Mouse (Mus musculus): ENCODE measurements around the gene Ccdc88c.

Ccdc88c gene

DNA sequence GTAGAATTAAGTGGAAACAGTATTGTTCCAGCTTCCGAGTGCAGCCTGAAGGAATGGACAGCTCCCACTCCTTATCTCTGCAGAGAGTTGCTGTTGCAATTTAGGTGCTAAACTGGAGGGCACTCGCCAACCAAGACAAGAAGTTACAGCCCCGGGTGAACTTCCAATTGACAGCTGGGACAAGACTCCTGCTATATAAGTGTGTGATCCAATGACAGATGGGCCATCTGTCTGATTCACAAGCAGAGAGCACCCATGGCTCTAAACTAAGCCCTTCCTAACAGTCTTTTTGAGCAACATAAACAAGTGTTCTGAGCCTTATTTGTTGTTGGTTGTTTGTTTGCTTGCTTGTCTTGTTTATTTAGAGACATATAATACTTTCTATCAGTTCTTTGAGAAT lies 132.2 kb downstream of the Ccdc88c start:
- intact Hi-C loops (cut with DNase I), result no loop called here

DNA sequence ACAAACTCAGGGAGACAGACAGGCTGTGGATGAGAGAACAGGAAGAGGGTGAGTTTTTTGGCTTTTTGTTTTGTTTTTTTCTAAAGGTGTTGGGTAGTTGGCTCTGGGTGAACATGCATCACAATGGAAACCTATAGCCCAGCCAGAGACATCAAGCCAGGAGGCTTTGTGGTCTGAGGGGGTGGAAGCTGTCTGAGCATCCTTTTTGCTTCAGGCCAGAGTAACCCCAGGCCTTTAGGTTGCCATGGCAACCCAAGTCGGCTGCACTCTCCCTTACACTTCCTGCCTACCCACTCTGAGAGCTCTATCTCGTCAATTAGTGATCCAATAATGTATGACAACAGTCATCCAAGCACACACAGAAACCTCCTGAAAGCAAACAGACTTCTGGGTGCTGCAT lies 133.4 kb downstream of the Ccdc88c start:
- intact Hi-C loops (cut with DNase I), result no loop called here

DNA sequence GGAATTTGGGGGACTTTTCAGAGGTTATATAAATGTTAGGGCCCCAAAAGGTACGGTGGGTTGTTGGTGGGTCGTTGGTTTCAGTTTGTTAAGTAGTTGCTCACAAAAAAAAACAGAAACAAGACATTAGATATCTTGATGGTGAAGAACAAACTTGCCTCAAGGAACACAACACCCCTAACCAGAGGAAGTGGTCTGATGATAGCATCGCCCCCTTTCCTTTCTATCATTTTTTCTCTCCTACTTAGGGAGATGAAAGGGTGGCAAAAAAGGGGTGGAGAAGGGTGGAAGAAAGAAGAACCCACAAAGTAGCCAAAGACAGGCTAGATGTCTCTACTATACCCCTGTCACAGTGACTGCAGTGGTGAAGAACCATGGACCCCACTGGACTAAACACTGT lies 138.3 kb downstream of the Ccdc88c start:
- intact Hi-C loops (cut with DNase I), result no loop called here

DNA sequence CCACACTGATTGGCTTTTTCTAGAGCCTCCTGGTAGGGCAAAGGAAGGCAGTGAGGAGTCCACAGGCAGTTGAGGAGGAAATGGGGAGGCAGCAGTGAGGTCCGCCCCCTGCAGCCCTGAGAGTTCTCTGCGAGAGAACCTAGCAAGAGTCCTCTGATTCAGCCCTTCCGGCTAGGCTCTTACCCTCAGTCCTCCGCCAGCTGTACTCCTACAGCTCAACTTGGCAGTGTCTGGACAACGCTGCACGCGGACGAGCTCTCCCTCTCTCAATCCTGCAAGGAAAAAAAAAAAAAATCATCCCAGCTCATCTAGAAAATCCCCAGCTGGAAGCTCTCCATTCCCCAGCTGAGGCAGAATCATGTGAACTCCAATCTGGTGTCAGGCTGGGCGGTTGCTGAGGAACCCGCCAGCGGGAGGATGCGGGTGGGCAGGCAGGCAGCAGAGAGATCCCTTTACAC lies 141.0 kb downstream of the Ccdc88c start:
- intact Hi-C loops (cut with DNase I), result no loop called here

DNA sequence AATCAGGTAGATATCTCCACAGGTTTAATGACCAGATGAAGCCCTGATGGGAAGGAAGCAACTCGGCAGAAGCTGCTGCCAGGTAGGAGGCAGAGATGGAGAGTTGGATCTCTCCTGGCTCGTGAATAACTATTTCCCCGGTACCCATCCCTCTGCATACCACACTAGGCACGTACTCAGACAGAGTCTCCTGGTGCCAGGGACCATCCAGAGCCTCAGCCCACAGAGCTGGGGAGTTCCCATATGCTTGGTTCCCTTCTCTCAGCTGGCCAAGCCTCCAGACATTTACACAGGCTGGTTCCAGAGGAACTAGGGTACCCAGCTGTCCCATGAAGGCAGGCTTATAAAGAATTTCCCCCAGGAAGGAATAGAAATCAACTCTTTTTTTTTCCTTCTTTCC lies 142.0 kb downstream of the Ccdc88c start:
- intact Hi-C loops (cut with DNase I), result no loop called here

DNA sequence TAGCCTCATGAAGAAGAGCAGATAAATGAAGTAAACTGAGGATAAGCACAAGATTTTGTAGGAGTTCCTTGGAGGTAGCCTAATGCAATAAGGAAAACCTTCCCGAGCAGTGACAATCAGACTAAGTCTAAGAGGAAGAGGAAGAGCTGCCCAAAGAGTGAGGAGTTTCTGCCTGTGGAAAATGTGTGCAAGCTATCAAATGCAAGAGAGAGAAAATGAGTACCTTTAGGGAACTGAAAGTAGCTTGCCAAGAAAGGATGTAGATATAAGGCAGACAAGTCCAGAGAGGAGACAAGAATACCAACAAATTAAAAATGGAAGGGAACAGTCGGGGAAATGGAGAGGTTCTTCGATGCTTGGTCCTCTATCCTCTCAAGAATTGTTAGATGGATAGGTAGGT lies 143.3 kb downstream of the Ccdc88c start:
- intact Hi-C loops (cut with DNase I), result no loop called here

DNA sequence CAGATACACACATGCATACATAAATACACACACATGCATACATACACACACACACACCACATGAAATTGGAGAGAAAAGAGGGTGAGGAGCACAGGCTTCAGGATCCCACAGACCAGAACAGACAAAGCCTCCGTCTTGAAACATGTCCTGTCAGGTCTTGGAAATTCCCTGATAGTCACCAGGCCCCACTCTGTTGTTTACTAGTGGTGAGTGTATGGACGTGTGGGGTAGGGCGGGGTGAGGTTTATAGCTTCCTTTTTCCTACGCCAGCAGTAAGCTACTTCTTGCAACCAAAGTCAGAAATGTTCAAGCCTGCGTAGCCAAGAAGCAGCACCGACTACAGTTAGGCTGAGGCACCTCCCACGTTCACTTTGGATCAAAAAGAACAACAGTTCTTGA lies 145.7 kb downstream of the Ccdc88c start:
- intact Hi-C loops (cut with DNase I), result no loop called here

DNA sequence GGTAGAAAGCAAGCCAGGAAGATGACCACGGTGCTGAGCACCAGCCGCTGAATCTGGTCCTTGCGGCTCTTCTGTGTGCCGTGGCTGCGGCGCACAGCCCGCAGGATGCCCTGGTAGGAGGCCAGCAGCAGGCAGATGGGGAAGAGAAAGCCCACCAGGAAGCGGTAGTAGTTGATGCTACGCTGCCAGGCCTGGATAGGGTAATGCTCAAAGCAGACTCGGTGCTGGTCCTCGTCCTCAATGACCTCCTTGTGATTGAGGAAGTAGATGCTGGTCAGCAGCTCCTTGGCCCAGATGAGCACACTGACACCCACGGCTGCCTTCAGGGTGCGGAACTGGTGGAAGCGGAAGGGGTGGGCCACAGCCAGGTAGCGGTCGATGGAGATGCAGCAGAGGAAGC lies 150.3 kb downstream of the Ccdc88c start:
- intact Hi-C loops (cut with DNase I), result no loop called here

DNA sequence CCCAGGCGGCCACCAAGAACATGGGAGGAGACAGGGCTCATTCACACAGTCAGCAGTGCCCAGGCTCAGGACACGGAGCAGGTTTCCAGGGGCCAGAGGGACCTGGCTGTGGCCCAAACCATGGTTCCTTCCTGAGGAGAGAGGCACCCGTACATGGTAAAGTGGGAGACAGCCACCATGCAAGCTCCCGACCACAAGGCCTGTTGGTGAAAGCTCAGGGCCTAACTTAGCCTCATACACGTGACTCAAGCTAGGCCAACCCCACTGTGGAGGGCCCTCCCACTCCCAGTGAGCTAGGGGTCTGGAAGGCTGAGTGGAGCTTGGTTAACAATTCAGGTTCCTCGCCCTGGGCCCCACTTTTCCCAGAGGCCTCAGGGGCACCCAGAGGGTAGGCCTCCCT lies 150.9 kb downstream of the Ccdc88c start:
- intact Hi-C loops (cut with DNase I), result no loop called here

DNA sequence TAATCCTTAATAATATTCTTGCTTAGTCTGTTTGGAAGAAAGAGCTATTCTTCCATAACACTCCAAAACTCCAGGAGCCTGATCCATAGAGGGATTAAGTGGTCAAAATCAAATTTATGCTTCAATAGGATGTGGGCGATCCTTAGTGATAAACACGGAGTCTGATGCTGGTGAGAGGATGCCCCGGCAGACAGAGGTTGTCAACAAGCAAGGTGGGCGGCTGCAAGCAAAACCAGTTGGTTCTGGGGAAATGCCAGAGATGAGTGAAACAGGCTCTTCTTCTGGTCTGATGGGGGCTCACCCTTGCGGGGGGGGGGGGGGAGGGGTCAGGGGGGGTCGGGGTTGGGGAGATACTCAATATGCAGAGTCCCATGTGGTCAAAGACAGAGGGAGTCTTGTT lies 152.9 kb downstream of the Ccdc88c start:
- intact Hi-C loops (cut with DNase I), result no loop called here

DNA sequence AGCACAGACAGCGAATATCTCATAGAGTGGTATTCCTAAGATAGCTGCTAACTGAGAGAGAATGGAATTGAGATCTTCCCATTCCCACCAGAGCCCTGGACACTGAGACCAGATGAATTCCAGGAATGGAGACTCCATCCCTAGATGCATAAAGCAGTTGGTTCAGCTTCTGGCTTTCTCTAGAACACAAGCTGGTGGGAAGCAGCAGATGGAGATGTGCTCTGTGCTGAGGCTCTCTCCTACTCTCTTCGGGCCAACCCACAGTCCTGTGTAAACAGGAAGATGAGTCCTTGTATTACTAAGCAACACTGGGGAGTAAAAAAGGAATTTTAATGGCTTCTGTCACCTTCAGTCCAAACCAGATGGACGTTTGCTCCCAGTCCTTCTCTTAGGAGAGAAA lies 153.3 kb downstream of the Ccdc88c start:
- intact Hi-C loops (cut with DNase I), result no loop called here

DNA sequence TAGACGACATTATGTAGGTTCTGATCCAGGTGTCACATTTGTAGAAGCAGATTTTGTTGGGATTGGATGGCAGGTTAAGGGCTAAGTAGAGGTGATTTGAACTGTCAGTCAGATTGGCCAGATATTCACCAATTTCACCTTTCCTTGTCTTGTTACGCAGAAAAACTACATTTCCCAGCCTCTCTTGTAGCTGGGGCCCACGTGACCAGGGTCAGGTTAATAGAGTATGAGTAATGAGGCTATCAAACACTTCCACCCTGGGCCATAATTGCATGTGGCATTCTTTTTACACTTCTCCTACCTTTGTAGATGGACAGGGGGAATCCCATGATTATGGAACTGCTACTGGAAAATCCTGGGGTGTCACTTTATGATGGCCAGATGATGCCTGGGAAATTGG lies 155.2 kb downstream of the Ccdc88c start:
- intact Hi-C loops (cut with DNase I), result no loop called here

DNA sequence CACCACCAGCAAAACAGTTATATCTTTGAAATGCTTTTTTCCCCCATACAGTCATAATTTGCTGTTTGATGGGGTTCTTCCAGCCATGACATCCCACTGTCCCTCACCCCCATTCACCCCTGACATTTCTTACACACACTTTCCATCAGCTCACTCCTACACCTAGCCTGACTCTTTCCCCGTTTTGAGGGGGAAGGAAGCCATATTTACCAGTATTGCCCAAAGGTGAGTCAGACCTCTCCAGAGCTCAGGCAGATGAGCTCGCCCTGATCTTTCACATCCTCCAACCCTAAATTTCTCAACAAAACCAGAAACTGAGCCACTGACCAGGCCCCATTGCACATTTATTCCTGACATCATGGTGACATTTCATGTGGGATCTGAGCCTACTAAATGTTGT lies 157.0 kb downstream of the Ccdc88c start:
- intact Hi-C loops (cut with DNase I), result no loop called here

DNA sequence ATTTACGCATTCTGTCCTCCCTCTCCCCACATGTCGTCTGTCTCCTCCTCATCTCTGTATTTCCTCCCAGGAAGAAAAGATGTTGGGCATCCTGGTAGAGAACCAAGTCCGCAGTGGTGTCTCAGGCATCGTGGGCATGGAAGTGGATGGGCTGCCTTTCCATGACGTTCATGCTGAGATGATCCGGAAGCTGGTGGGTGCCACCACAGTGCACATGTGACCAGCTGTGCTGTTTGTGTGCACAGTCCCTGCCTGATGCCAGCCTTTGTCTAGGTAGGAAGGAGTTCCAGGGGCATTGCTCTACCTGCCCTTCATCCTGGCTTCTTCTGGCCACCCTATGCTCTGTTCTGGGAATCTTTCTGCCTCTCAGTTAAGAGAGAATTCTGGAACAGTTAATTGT lies 157.6 kb downstream of the Ccdc88c start:
- intact Hi-C loops (cut with DNase I), result no loop called here

DNA sequence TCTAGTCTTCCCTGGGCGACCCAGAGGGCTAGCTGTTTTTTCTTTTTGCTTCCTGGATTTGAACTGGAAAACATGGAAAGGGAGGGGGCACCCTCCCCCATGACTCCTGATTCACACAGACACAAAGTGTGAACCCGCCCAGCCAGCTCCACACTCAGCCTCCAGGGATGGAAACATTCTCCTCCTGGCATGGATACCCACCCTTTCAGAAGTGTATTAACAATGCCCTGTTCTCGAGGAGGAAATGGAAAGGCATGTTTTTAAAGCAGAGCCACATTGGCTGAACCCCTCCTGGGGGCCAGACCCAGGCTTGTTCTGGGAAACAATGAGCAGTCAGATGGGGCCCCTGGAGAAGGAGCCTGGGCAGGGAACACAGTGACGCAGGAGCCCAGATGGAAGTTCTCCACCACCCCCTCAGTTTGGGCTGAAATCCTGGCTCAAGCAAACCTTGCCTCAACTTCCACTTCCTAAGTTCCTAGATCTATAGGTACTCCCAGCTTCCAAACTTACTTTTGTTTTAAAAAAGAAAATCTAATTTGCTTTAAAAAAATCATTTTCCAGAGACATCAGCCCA lies 160.7 kb downstream of the Ccdc88c start:
- intact Hi-C loops (cut with DNase I), result no loop called here

DNA sequence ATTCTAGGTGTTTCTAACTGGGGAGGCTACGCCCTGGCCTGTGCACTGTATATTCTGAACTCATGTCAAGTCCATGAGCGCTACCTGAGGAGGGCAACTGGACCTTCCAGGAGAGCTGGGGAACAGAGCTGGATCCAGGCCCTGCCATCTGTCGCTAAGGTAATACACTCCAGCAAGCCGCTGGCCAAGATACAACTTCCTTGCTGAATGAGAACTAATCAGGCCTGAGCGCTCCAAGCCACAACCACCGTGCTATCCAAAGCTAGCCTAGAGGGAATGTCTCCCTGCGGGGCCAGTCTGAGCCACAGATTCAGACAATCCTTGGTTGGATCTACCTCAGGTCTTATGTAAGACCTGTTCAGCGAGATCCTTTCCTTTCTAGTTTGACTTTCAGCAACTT lies 161.8 kb downstream of the Ccdc88c start:
- intact Hi-C loops (cut with DNase I), result no loop called here

DNA sequence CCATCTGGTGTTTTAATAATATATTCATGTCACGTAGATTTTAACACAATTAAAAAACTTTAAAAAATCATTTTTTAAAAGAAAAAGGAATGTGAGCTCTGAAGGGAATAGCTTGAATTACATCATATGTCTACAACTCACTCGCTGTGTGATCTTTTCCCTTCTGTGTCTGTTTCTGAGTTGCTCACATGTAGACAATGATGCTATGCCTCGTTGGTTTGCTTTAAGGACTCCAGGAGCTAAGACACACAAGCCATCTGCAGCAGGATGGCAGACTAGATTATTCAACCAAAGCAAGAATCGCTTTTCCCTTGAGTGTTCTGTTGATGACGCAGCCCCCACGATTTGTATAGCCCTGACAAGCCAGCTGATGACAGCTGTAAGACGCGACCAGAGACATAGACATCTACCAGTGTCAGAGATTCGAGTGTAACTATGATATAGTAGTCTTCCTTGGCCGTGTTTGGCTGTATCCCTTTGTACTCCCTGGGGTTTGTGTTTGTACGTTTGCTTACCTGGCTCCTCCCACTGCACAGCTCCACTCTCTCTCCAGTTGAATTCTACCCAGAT lies 163.3 kb downstream of the Ccdc88c start:
- intact Hi-C loops (cut with DNase I), result no loop called here

DNA sequence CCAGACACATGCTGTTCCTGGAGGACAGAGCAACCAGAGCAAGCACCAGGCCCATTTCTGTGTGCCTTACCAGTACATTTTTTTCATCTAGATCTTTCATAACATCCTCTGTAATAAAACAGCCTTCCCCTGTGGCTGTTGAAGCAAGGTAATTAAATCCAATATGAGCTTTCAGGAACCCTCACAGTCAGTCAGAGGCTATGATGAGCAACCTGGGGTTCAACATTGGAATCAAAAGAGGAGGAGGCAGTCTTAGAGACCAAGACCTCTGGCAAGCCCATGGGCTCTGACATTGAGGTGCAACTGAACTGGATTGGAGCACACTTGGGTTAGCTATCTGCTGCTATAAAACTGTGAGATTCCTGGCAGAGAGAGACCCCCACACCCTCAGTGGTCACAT lies 163.8 kb downstream of the Ccdc88c start:
- intact Hi-C loops (cut with DNase I), result no loop called here

DNA sequence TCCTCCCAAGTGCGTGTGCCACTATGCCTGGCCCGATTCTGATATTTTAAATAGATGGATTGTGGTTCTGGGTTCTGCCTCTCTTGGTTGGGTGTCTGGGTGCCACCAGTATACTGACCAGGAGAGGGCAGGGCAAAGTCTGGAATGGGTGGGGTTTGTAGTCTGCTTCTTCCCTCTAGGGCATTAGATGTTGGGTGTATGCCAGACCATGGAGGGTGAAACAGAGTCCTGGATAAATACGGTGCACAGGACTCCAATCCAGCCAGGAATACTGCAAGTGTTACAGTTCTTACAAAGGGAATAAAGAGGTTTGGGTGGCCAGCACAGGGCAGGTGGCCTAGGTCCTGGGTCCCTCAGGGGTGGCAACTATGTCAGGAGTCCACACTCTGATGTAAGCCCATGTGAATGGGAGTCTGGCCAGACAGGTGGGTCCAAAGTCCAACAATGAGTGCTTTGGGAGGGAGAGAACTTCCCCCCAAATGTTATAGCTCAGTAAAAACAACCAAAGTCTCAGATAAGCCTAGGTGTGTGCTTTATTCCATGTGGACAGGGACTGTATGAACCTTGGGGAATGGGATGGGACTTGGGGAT lies 165.9 kb downstream of the Ccdc88c start:
- intact Hi-C loops (cut with DNase I), result no loop called here

DNA sequence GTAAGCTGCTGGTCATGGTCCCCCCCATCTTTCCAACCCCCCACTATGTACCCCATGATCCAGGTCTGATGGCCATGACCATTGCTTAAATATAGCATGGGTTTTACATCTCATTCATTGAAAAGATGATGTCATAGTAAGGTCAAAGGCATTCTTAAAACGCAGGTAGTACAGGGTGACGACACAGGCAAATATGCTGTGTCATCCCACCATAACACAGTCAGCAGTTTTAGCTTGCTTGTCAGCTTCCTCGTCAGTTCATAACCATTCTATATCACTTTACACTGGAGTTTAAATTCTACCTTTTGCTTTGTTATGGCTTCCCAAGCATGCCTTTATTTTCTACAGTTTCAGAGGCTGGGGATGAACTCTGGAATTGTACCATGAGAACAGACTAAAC lies 166.6 kb downstream of the Ccdc88c start:
- intact Hi-C loops (cut with DNase I), result no loop called here
